Mouse (Mus musculus): ENCODE data around the gene Apaf1. TPM values are rescaled to one million over a fixed set of nuclear protein-coding genes. Genes with fewer than 3 reads are reported as not detected.
A peak's percentile ranks its signal among the peaks of the same experiment; 100 is the strongest.

Gene Apaf1
- total and polyA plus RNA-seq, 3 experiments: 12.8 to 14.3 TPM; not detected in 1

- no peaks in the 10 kb centered on the region for H3K27me3 ChIP-seq (ENCODE audit: control insufficient read depth in 1 of 2, insufficient read depth in 2 of 2, low read length in 2 of 2)
- DNase-seq (ENCODE audit: low read depth, low spot score): no peak
- H3K4me3 ChIP-seq (ENCODE audit: control insufficient read depth in 1 of 2, insufficient read depth in 1 of 2, low read depth in 2 of 2, low read length in 2 of 2): no peak overlapping the region
- H3K9ac ChIP-seq (ENCODE audit: control insufficient read depth, low read depth, low read length, poor library complexity, severe bottlenecking): no peak overlapping the region
- H3K9me3 ChIP-seq (replicated peaks; ENCODE audit: insufficient read depth, low read length): no peaks in the 10 kb centered on the region
- no peaks in the 10 kb centered on the region for H3K79me2 ChIP-seq (ENCODE audit: control insufficient read depth, insufficient read depth, low read length, poor library complexity)
- no peak overlapping the region for H3K27ac ChIP-seq (ENCODE audit: control insufficient read depth, low read depth, low read length)
- no peak for TF ChIP-seq CHD1 (IDR thresholded peaks at IDR 0.05; ENCODE audit: low read depth, low read length)
- TF ChIP-seq MAFK (IDR thresholded peaks at IDR 0.05; ENCODE audit: borderline replicate concordance, low read depth, low read length): peak; percentile 74
- H3K4me1 ChIP-seq (ENCODE audit: control insufficient read depth in 1 of 2, insufficient read depth in 2 of 2, low read length in 2 of 2): no peaks in the 10 kb centered on the region
- peaks cover 0 to 8% of the 10 kb centered on the region in 2 experiments; a peak in 2 of 4 replicates for H3K36me3 ChIP-seq (ENCODE audit: control insufficient read depth in 1 of 2, insufficient read depth in 2 of 2, low read length in 2 of 2)
Observed at GRCm38 (mm10) chr10:91052734-91053133, 29.8 kb downstream of the Apaf1 start.

GRCm38 (mm10) chr10:91051156-91051555, 31.4 kb downstream of the Apaf1 start:
- Histone ChIP-seq H3K27me3 (ENCODE audit: control insufficient read depth in 1 of 2, insufficient read depth in 2 of 2, low read length in 2 of 2) (no peaks in the 10 kb centered on the region), H3K36me3 (ENCODE audit: control insufficient read depth in 1 of 2, insufficient read depth in 2 of 2, low read length in 2 of 2) (peaks cover 0 to 8% of the 10 kb centered on the region in 2 experiments; a peak in 2 of 4 replicates), H3K9me3 (replicated peaks; ENCODE audit: insufficient read depth, low read length) (no peaks in the 10 kb centered on the region), H3K9ac (ENCODE audit: control insufficient read depth, low read depth, low read length, poor library complexity, severe bottlenecking) (no peak overlapping the region), H3K27ac (ENCODE audit: control insufficient read depth, low read depth, low read length) (no peak overlapping the region), H3K4me1 (ENCODE audit: control insufficient read depth in 1 of 2, insufficient read depth in 2 of 2, low read length in 2 of 2) (no peaks in the 10 kb centered on the region), H3K79me2 (ENCODE audit: control insufficient read depth, insufficient read depth, low read length, poor library complexity) (no peaks in the 10 kb centered on the region), H3K4me3 (ENCODE audit: control insufficient read depth in 1 of 2, insufficient read depth in 1 of 2, low read depth in 2 of 2, low read length in 2 of 2) (no peak overlapping the region)
- TF ChIP-seq HCFC1 (IDR thresholded peaks at IDR 0.05; ENCODE audit: low read depth, low read length) (no peak), ZNF384 (IDR thresholded peaks at IDR 0.05; ENCODE audit: low read depth, low read length) (no peak), ZC3H11A (IDR thresholded peaks at IDR 0.05; ENCODE audit: low read depth, low read length) (no peak), CHD2 (IDR thresholded peaks at IDR 0.05; ENCODE audit: low read length) (no peak), BHLHE40 (IDR thresholded peaks at IDR 0.05; ENCODE audit: borderline replicate concordance, low read depth, low read length) (no peak), GABPA (IDR thresholded peaks at IDR 0.05; ENCODE audit: low read depth, low read length) (no peak), MAZ (IDR thresholded peaks at IDR 0.05; ENCODE audit: low read depth, low read length) (no peak), POLR2A (IDR thresholded peaks at IDR 0.05; ENCODE audit: control insufficient read depth in 1 of 2, insufficient read depth in 1 of 2, low read depth in 1 of 2, low read length in 2 of 2, poor library complexity in 1 of 2) (no peak), ZKSCAN1 (IDR thresholded peaks at IDR 0.05; ENCODE audit: low read depth, low read length) (no peak), TCF12 (IDR thresholded peaks at IDR 0.05; ENCODE audit: low read depth, low read length) (no peak), TBP (IDR thresholded peaks at IDR 0.05; ENCODE audit: low read depth, low read length) (no peak)
- DNase-seq (ENCODE audit: low read depth, low spot score): no peak

DNA sequence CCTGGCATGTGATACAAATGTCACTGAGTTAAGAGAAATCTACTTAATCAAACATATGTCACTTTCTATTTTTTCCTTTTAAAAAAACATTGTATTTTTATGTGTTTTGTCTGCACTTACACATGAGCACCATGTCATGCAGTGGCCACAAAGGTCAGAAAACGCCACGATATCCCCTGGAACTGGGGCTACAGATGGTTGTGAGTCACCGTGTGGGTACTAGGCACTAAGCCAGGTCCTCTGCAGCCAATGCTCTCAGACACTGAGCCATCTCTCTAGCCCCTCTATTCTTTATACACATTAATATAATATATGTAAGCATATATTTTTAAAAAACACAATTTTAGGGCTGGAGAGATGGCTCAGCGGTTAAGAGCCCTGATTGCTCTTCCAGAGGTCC, 32.9 kb downstream of the Apaf1 start:
- no peak overlapping the region for H3K27ac ChIP-seq (ENCODE audit: control insufficient read depth, low read depth, low read length)
- no peaks in the 10 kb centered on the region for H3K4me1 ChIP-seq (ENCODE audit: control insufficient read depth in 1 of 2, insufficient read depth in 2 of 2, low read length in 2 of 2)
- DNase-seq (ENCODE audit: low read depth, low spot score): no peak
- H3K9ac ChIP-seq (ENCODE audit: control insufficient read depth, low read depth, low read length, poor library complexity, severe bottlenecking): no peak overlapping the region
- H3K27me3 ChIP-seq (ENCODE audit: control insufficient read depth in 1 of 2, insufficient read depth in 2 of 2, low read length in 2 of 2): no peaks in the 10 kb centered on the region
- H3K36me3 ChIP-seq (ENCODE audit: control insufficient read depth in 1 of 2, insufficient read depth in 2 of 2, low read length in 2 of 2): peaks cover 0 to 8% of the 10 kb centered on the region in 2 experiments; a peak in 2 of 4 replicates
- TF ChIP-seq GATA1 (IDR thresholded peaks at IDR 0.05; ENCODE audit: low read depth, low read length) (no peak), MYC (IDR thresholded peaks at IDR 0.05; ENCODE audit: low read depth, low read length) (no peak)
- H3K79me2 ChIP-seq (ENCODE audit: control insufficient read depth, insufficient read depth, low read length, poor library complexity): no peaks in the 10 kb centered on the region
- no peaks in the 10 kb centered on the region for H3K9me3 ChIP-seq (replicated peaks; ENCODE audit: insufficient read depth, low read length)
- no peak overlapping the region for H3K4me3 ChIP-seq (ENCODE audit: control insufficient read depth in 1 of 2, insufficient read depth in 1 of 2, low read depth in 2 of 2, low read length in 2 of 2)

Measured in MEL (cell line).